Mouse (Mus musculus): ENCODE measurements around the gene Ace. TPM values are rescaled to one million over a fixed set of nuclear protein-coding genes. Genes with fewer than 3 reads are reported as not detected.

Ace gene
- polyA plus RNA-seq, 1 experiment from 2014 or later, result 11.1 TPM

DNA sequence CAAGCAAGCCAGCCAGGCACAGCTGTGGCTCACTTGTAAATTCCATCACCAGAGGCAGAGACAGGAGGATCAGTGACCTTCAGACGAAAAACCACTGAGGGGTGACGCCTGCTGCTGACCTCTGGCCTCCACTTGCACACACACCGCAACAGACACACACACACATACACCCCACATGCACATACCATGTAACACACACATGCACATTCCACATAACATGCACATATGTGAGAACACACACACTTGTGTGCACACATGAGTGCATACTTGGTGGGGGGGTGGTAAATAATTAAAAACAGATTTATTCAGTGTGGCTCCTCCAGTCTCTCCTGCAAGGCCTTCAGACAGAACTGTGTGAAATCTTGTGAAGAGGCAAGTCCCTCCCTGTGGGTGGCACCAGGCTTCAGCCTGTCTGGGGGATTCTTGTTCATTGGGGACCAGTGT is 16.1 kb upstream of the Ace start:
- 33% methylated on average over 3 of the region's 3 CpGs for WGBS
- ATAC-seq (replicated peaks; ENCODE audit: low FRiP score), result peak; percentile 69
- peak overlapping the region; percentile 56 for H3K27ac ChIP-seq
- H3K9me3 ChIP-seq (replicated peaks), result no peaks in the 10 kb centered on the region
- peaks cover 31% of the 10 kb centered on the region for H3K4me1 ChIP-seq
- H3K36me3 ChIP-seq, result no peaks in the 10 kb centered on the region
- H3K4me3 ChIP-seq (replicated peaks), result no peak overlapping the region
- peaks cover 4% of the 10 kb centered on the region; the same call in 1 of the 2 replicates for H3K27me3 ChIP-seq
- H3K4me2 ChIP-seq, result 0 out of 2 replicates have a peak overlapping the region, but pooled peaks have one; percentile 12
- no peak overlapping the region for H3K9ac ChIP-seq

DNA sequence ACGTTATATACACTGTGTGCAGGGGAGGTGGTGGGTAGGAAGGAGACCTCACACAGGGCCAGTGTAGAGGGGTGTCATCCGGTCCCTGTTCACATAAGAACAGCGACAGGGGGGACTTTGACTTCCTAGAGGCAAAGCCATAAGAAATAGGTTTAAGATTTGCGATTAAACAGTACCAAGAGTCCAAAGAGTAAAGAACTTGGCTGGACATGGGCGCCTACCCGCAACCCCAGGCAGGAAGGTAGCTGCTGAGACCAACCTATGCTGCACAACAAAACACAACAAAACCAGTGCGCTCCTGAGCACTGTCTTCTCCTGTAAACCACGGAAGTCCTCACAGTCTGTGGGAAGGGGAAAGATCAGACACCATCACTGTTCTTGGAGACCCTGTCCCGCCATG is 15.6 kb upstream of the Ace start:
- no peaks in the 10 kb centered on the region for H3K9me3 ChIP-seq (replicated peaks)
- ATAC-seq (replicated peaks; ENCODE audit: low FRiP score), result peak; percentile 48; the same call in 1 of the 2 replicates

DNA sequence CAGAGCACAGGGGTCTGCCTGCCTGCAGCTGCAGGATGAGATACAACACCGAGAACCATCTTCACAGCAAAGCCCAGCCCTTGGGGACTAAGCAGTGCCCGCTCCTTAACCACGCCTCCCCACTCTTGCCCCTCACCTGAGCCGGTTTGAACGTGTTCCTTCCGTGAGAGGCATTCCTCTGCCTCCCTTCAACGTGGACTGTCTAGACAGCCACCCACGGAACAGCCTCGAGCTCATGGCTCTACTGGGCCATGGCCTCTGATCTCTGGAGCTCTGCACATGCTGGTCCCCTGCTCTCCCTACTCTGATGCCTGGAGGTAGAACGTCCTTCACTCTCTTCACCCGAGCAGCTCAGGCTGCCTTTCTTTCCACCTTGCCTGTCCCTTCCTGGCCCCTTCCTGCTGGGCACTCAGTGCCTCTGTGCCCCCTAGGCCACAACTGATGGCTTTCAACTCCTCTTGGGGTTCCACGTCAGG is 14.8 kb upstream of the Ace start, which contains the start of gene Cyb561:
Gene Cyb561 (minus strand): TSS at position 426 of the 476 bp plus-strand sequence.
- H3K9ac ChIP-seq, result no peak within 1 kb of the TSS
- 64% methylated on average over 12 of the region's 12 CpGs for WGBS
- no peaks in the 10 kb centered on the region for H3K36me3 ChIP-seq
- no peak; the same call in 1 of the 2 replicates for ATAC-seq (replicated peaks; ENCODE audit: low FRiP score)
- no peaks in the 10 kb centered on the region for H3K27me3 ChIP-seq
- no peak within 1 kb of the TSS for H3K4me2 ChIP-seq
- H3K4me1 ChIP-seq, result peaks cover 27% of the 10 kb centered on the region
- no peaks in the 10 kb centered on the region for H3K9me3 ChIP-seq (replicated peaks)
- H3K27ac ChIP-seq, result peak within 1 kb of the TSS; percentile 56
- no peak within 1 kb of the TSS for H3K4me3 ChIP-seq (replicated peaks)

More for the DNA sequence above, 15.6 kb upstream of the Ace start:
- peak overlapping the region; percentile 56 for H3K27ac ChIP-seq
- H3K4me1 ChIP-seq, result peaks cover 28% of the 10 kb centered on the region
- 82% methylated on average over 9 of the region's 9 CpGs for WGBS
- no peak overlapping the region for H3K9ac ChIP-seq
- H3K36me3 ChIP-seq, result no peaks in the 10 kb centered on the region
- H3K4me2 ChIP-seq, result no peak overlapping the region
- H3K4me3 ChIP-seq (replicated peaks), result no peak overlapping the region
- H3K27me3 ChIP-seq, result peaks cover 4% of the 10 kb centered on the region; the same call in 1 of the 2 replicates

DNA sequence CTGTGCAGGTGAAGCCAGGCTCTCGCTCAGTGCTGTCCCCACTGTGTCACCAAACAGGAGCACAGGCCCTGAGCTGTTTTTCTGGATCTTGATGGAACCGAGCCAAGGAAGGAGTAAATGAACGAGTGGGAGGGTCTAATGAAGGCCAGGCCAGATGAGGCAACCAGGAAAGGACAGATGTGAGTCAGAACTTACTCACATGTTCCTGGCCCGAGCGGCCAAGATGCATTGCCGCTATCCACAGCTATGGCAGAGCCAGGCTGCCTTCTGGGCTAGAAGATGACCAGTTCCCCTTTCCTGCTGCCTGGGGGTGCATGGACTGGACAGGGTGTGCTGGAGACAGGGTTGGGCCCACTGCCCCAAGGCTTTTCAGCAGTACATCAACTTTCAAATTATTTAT is 14.3 kb upstream of the Ace start:
- H3K27me3 ChIP-seq, result no peaks in the 10 kb centered on the region
- no peaks in the 10 kb centered on the region for H3K9me3 ChIP-seq (replicated peaks)
- H3K36me3 ChIP-seq, result no peaks in the 10 kb centered on the region
- ATAC-seq (replicated peaks; ENCODE audit: low FRiP score), result no peak
- no peak overlapping the region for H3K9ac ChIP-seq
- 69% methylated on average over 6 of the region's 6 CpGs for WGBS
- H3K27ac ChIP-seq, result peak overlapping the region; percentile 56
- no peak overlapping the region for H3K4me2 ChIP-seq
- peaks cover 27% of the 10 kb centered on the region for H3K4me1 ChIP-seq
- H3K4me3 ChIP-seq (replicated peaks), result no peak overlapping the region

GRCm38 (mm10) chr11:105955815-105956430 is 11.8 kb upstream of the Ace start:
- H3K4me2 ChIP-seq, result no peak overlapping the region
- H3K27ac ChIP-seq, result no peak overlapping the region
- no peak overlapping the region for H3K4me3 ChIP-seq (replicated peaks)
- WGBS, result 89% methylated on average over 28 of the region's 28 CpGs
- no peaks in the 10 kb centered on the region for H3K27me3 ChIP-seq
- ATAC-seq (replicated peaks; ENCODE audit: low FRiP score), result no peak
- no peak overlapping the region for H3K9ac ChIP-seq
- H3K36me3 ChIP-seq, result no peaks in the 10 kb centered on the region
- H3K9me3 ChIP-seq (replicated peaks), result no peaks in the 10 kb centered on the region
- peaks cover 27% of the 10 kb centered on the region for H3K4me1 ChIP-seq

DNA sequence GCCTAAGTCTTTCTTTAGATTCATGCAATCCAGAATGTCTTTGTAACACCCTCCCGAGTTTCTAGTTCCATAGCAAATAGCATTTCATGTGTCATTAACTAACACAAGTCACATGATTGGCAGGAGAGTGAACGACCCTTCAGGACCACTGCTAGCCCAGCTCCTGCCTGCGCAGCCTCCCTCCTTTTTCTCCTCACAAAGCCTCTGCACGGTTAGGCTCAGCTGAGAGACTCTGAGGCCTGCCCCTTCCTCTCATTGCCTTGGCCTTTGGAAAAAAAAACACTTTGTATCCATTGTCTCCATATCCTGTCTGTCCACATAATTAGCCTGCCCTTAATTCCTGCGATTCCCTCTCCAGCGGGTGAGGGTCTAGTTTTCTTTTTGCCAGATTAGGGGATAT is 10.2 kb upstream of the Ace start:
- peaks cover 15% of the 10 kb centered on the region for H3K4me1 ChIP-seq
- no peak for ATAC-seq (replicated peaks; ENCODE audit: low FRiP score)
- 39% methylated on average over 6 of the region's 6 CpGs for WGBS
- no peaks in the 10 kb centered on the region for H3K9me3 ChIP-seq (replicated peaks)
- no peak overlapping the region for H3K27ac ChIP-seq
- no peaks in the 10 kb centered on the region for H3K27me3 ChIP-seq
- no peaks in the 10 kb centered on the region for H3K36me3 ChIP-seq
- H3K4me3 ChIP-seq (replicated peaks), result no peak overlapping the region
- H3K4me2 ChIP-seq, result no peak overlapping the region
- H3K9ac ChIP-seq, result no peak overlapping the region

DNA sequence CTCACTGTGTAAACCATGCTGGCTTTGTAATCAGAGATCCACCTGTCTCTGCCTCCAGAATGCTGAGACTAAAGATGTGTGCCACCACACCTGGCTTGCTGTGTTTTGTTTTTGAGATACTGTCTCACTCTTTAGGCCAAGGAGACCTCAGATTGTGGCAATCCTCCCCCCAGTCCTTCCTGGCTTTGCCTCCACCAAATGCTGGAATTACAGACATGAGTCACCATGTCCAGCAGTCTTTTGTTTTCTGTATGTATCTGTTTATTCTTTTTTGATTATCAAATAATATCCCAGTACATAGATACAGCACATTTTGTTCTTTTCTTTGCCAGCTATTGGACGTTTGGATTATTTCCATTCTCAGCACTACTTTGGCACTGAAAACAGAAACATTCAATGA is 9.2 kb upstream of the Ace start:
- ATAC-seq (replicated peaks; ENCODE audit: low FRiP score), result no peak
- Histone ChIP-seq H3K4me1 (peaks cover 6% of the 10 kb centered on the region; the same call in 1 of the 2 replicates), H3K9ac (no peak overlapping the region), H3K27ac (no peak overlapping the region), H3K4me3 (replicated peaks) (no peak overlapping the region), H3K4me2 (no peak overlapping the region), H3K27me3 (no peaks in the 10 kb centered on the region), H3K36me3 (no peaks in the 10 kb centered on the region), H3K9me3 (replicated peaks) (no peaks in the 10 kb centered on the region)
- WGBS, result 63% methylated on average over 1 of the region's 1 CpGs

DNA sequence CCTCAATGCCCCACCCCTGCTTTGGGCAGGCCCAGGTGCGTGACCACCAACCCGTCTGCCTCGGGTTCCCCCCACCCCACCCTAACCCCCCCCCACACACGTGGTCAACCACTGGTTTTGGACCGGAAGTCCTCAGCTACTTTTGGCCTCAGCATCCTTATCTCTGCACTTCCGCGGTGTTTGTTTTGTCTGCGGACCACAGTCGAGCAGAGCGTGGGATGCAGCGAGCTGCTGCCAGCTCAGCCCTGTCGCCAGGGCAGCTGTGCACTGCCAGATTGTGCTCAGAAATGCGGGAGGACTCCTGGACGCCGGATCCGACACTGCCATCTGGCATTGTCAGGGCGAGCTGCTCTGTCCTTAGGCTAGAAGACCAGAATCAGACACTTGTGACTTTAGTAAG is 8.4 kb upstream of the Ace start:
- H3K9ac ChIP-seq, result no peak overlapping the region
- no peaks in the 10 kb centered on the region for H3K36me3 ChIP-seq
- no peak overlapping the region for H3K4me3 ChIP-seq (replicated peaks)
- no peak overlapping the region for H3K4me2 ChIP-seq
- H3K27ac ChIP-seq, result no peak overlapping the region
- ATAC-seq (replicated peaks; ENCODE audit: low FRiP score), result no peak
- 45% methylated on average over 17 of the region's 17 CpGs for WGBS
- H3K27me3 ChIP-seq, result no peaks in the 10 kb centered on the region
- H3K9me3 ChIP-seq (replicated peaks), result no peaks in the 10 kb centered on the region
- 0 out of 2 replicates have a peak, but pooled peaks cover 6% of the 10 kb centered on the region for H3K4me1 ChIP-seq

- Histone ChIP-seq H3K4me3 (replicated peaks) (no peak overlapping the region), H3K27ac (no peak overlapping the region), H3K27me3 (peaks cover 39% of the 10 kb centered on the region), H3K9ac (no peak overlapping the region), H3K4me1 (peaks cover 17% of the 10 kb centered on the region), H3K36me3 (no peaks in the 10 kb centered on the region), H3K9me3 (replicated peaks) (no peaks in the 10 kb centered on the region), H3K4me2 (no peak overlapping the region)
- 69% methylated on average over 5 of the region's 5 CpGs for WGBS
- no peak for ATAC-seq (replicated peaks; ENCODE audit: low FRiP score)
Observed at GRCm38 (mm10) chr11:105964691-105965090, 3.1 kb upstream of the Ace start.

DNA sequence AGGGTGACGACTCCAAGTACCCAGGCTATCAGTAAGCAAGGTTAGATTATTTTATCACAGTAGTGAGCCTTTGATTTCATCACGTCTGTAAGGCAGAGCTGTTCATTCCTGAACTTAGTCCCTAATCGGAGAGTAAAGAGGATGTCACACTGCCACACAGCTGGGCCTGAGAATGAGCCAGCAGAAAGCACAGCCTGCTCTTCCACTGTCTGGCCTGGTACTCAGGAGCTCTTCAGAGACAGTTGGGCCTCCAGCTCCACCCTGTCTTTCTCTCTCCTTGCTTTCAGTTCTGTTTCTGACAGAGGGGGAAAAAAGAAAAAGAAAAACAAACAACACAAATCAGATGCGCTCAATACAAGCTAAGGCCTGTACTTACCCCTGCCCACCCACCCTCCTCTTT is 1.5 kb upstream of the Ace start:
- H3K9ac ChIP-seq, result no peak overlapping the region
- no peak overlapping the region for H3K4me2 ChIP-seq
- no peak overlapping the region for H3K4me3 ChIP-seq (replicated peaks)
- H3K4me1 ChIP-seq, result peaks cover 17% of the 10 kb centered on the region
- H3K36me3 ChIP-seq, result no peaks in the 10 kb centered on the region
- WGBS, result 65% methylated on average over 4 of the region's 4 CpGs
- H3K27ac ChIP-seq, result no peak overlapping the region
- H3K9me3 ChIP-seq (replicated peaks), result no peaks in the 10 kb centered on the region
- ATAC-seq (replicated peaks; ENCODE audit: low FRiP score), result no peak
- H3K27me3 ChIP-seq, result peaks cover 50% of the 10 kb centered on the region

DNA sequence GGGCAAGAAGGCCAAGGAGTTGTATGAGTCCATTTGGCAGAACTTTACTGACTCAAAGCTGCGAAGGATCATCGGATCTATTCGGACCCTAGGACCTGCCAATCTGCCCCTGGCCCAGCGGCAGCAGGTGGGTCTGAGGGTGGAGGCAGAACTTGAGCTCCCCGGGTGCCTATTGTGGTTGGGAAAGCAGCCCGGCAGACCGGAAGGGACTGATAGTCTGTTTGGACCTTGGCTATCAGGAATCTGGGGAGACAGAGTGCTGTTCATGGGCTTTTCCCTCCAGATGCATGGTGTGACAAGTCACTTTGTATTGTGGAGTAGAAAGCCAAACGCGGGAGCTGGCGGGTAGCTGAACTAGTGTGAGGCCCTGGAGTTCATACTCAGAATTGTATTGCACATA is 1.2 kb downstream of the Ace start:
- Histone ChIP-seq H3K4me1 (peaks cover 17% of the 10 kb centered on the region), H3K27me3 (peaks cover 56% of the 10 kb centered on the region), H3K4me2 (peak overlapping the region; percentile 99), H3K4me3 (replicated peaks) (peak overlapping the region; percentile 63; the same call in 1 of the 2 replicates), H3K9ac (0 out of 2 replicates have a peak overlapping the region, but pooled peaks have one; percentile 41), H3K36me3 (no peaks in the 10 kb centered on the region), H3K27ac (no peak overlapping the region), H3K9me3 (replicated peaks) (no peaks in the 10 kb centered on the region)
- 51% methylated on average over 10 of the region's 10 CpGs for WGBS
- no peak for ATAC-seq (replicated peaks; ENCODE audit: low FRiP score)

DNA sequence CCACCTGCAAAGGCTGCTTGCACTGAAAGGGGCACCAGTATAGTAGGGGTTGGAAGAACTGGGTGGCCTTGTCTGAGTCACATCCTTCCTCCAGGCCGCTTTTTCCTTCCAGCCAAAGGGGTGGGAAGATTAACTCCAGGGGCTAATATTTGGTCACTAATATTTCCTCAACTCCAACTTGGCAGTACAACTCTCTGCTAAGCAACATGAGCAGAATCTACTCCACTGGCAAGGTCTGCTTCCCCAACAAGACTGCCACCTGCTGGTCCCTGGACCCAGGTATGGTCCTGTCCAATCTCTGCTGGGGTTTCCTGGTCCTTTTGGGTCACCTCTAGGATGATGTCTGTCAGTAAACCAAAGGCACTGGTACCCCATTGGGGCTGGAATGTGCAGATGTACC is 1.8 kb downstream of the Ace start:
- no peaks in the 10 kb centered on the region for H3K9me3 ChIP-seq (replicated peaks)
- H3K27me3 ChIP-seq, result peaks cover 56% of the 10 kb centered on the region
- peaks cover 17% of the 10 kb centered on the region for H3K4me1 ChIP-seq
- H3K4me2 ChIP-seq, result no peak overlapping the region
- no peak overlapping the region for H3K4me3 ChIP-seq (replicated peaks)
- H3K36me3 ChIP-seq, result no peaks in the 10 kb centered on the region
- 52% methylated on average over 1 of the region's 1 CpGs for WGBS
- no peak overlapping the region for H3K27ac ChIP-seq
- no peak overlapping the region for H3K9ac ChIP-seq
- no peak for ATAC-seq (replicated peaks; ENCODE audit: low FRiP score)
